9 mouse cellular contexts compared by ENCODE assay signal in the genomic region with DNA sequence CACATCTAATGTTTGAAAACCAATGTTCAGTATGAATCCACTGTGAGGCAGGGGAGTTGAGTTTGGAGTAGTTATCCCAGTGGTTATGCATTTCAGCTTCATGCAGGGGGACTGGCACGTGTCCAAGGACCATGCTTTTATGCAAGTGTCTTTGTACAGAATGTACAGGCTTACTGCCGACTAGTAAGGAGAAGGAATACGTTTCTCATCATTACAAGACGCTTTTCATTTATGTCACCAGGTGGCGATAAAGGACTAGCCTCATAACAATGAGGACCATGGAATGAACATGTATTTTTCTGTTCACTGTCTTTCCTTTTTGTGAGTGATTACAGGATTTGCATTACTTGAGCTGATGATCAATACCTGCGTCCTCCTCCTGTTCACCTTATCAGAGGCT.
DNase-seq lines count a peak whose midpoint lies in the region; ATAC-seq lines count a peak whose summit lies in the region.
"Had no signal": no experiment of that assay in that cellular context is flagged by ENCODE, and none has a peak within 500 bp of the region (broad histone marks: within the 10 kb centered on the region; RNA-seq: fewer than 3 reads in every experiment).

No protein-coding gene starts in this region.

- WGBS in limb, embryonic 11.5 days: 36% methylated on average over 6 of the region's 6 CpGs

- ATAC-seq in limb, embryonic 11.5 days (ENCODE audit: insufficient number of reproducible peaks, low FRiP score, low TSS enrichment, low read depth): no peak; the same call in 1 of the 2 replicates

- peak; percentile 5 for DNase-seq in kidney, adult 18-20 months
- no peak for DNase-seq in kidney, adult 11 months
- peak; percentile 82 for DNase-seq in brain, adult 2 months (ENCODE audit: low read depth, low spot score)
- DNase-seq in fibroblast of lung, adult 2 months (ENCODE audit: low read depth): peak; percentile 34
- DNase-seq in kidney, adult 9 months: peak; percentile 61
- peak; percentile 37 for DNase-seq in limb, embryonic 11.5 days (ENCODE audit: low spot score)
- DNase-seq in naive thymus-derived CD4-positive, alpha-beta T cell, adult 2 months (ENCODE audit: low read depth): peak; percentile 52
- DNase-seq in ovary, postnatal 36 days (ENCODE audit: low spot score): no peak

- H3K4me1 ChIP-seq in limb, embryonic 11.5 days (ENCODE audit: control insufficient read depth, insufficient read depth, low read length): no peaks in the 10 kb centered on the region
- H3K4me1 ChIP-seq: embryonic facial prominence, embryonic 13.5 days had no signal

- no peak overlapping the region for H3K4me3 ChIP-seq in limb, embryonic 11.5 days (ENCODE audit: low read depth, low read length)
- H3K4me3 ChIP-seq: embryonic facial prominence, embryonic 13.5 days had no signal

- H3K4me2 ChIP-seq in limb, embryonic 11.5 days (ENCODE audit: low read depth, severe bottlenecking): no peak overlapping the region
- H3K4me2 ChIP-seq: embryonic facial prominence, embryonic 13.5 days had no signal

- H3K9ac ChIP-seq in limb, embryonic 11.5 days (ENCODE audit: low read length): no peak overlapping the region
- H3K9ac ChIP-seq: embryonic facial prominence, embryonic 13.5 days had no signal

- no peaks in the 10 kb centered on the region for H3K9me3 ChIP-seq in limb, embryonic 11.5 days (ENCODE audit: control insufficient read depth, low read length)
- H3K9me3 ChIP-seq: embryonic facial prominence, embryonic 13.5 days had no signal

- H3K36me3 ChIP-seq in limb, embryonic 11.5 days (ENCODE audit: control insufficient read depth, insufficient read depth, low read length): no peaks in the 10 kb centered on the region

- no peaks in the 10 kb centered on the region for H3K27me3 ChIP-seq in limb, embryonic 11.5 days (ENCODE audit: control insufficient read depth, insufficient read depth, low read length)
- H3K27me3 ChIP-seq: embryonic facial prominence, embryonic 13.5 days had no signal

- H3K27ac ChIP-seq in limb, embryonic 11.5 days (replicated peaks; ENCODE audit: low read depth, low read length): no peak overlapping the region
- H3K27ac ChIP-seq: embryonic facial prominence, embryonic 13.5 days had no signal

Comparison
In these comparisons a context has a peak if more than half of its experiments do, and no peak if none do; other contexts are left out.
1. DNase-seq: peak in kidney, adult 18-20 months (single experiment), brain, adult 2 months (single experiment), fibroblast of lung, adult 2 months (single experiment), kidney, adult 9 months (single experiment), limb, embryonic 11.5 days (single experiment) and naive thymus-derived CD4-positive, alpha-beta T cell, adult 2 months (single experiment); none in kidney, adult 11 months (single experiment) and ovary, postnatal 36 days (single experiment).